ENCODE assay signal across 8 mouse cellular contexts in genomic region chr4:148087091-148087906, GRCm38 (mm10). TPM values are rescaled to one million over a fixed set of nuclear protein-coding genes. Genes with fewer than 3 reads are reported as not detected.
DNase-seq lines count a peak whose midpoint lies in the region; ATAC-seq and TF ChIP-seq lines count a peak whose summit lies in the region.

No protein-coding gene starts in this region.

- H3K4me2 ChIP-seq in embryonic facial prominence, embryonic 11.5 days (ENCODE audit: low read depth, low read length) = peak overlapping the region; percentile 93
- H3K4me2 ChIP-seq in heart, embryonic 14.5 days (ENCODE audit: low read length) = peak overlapping the region; percentile 84

- peaks cover 3% of the 10 kb centered on the region; the same call in 1 of the 2 replicates for H3K4me1 ChIP-seq in embryonic facial prominence, embryonic 11.5 days (ENCODE audit: control insufficient read depth, insufficient read depth, low read length)
- H3K4me1 ChIP-seq in heart, embryonic 14.5 days (ENCODE audit: control insufficient read depth in 2 of 2, insufficient read depth in 2 of 2, low read length in 2 of 2) = peaks cover 26 to 41% of the 10 kb centered on the region in 2 experiments
- peaks cover 69% of the 10 kb centered on the region for H3K4me1 ChIP-seq in megakaryocyte, embryonic 14.5 days

- peak overlapping the region; percentile 79 for H3K9ac ChIP-seq in embryonic facial prominence, embryonic 11.5 days (replicated peaks; ENCODE audit: low read length)
- peak overlapping the region; percentile 94 for H3K9ac ChIP-seq in heart, embryonic 14.5 days (ENCODE audit: low read length)

- no peak for DNase-seq in layer of hippocampus, adult 2 months (ENCODE audit: low spot score in 2 of 2)
- DNase-seq in layer of hippocampus, postnatal 10 days (ENCODE audit: low spot score in 2 of 2) = no peak
- no peak for DNase-seq in embryonic facial prominence, embryonic 11.5 days (ENCODE audit: low spot score)
- DNase-seq in kidney, postnatal 10 days = peak; percentile 70
- DNase-seq in ovary, postnatal 14 days (ENCODE audit: low spot score) = no peak
- DNase-seq in frontal cortex, postnatal 14 days (ENCODE audit: low spot score in 2 of 2) = no peak

- H3K9me3 ChIP-seq in embryonic facial prominence, embryonic 11.5 days (replicated peaks; ENCODE audit: control insufficient read depth, low read length) = no peaks in the 10 kb centered on the region
- no peaks in the 10 kb centered on the region for H3K9me3 ChIP-seq in heart, embryonic 14.5 days (ENCODE audit: control insufficient read depth, low read length)
- H3K9me3 ChIP-seq in megakaryocyte, embryonic 14.5 days = no peaks in the 10 kb centered on the region

- no peaks in the 10 kb centered on the region for H3K27me3 ChIP-seq in embryonic facial prominence, embryonic 11.5 days (ENCODE audit: control insufficient read depth, insufficient read depth, low read length)
- H3K27me3 ChIP-seq in heart, embryonic 14.5 days (ENCODE audit: control insufficient read depth, insufficient read depth, low read length) = no peaks in the 10 kb centered on the region
- no peaks in the 10 kb centered on the region for H3K27me3 ChIP-seq in megakaryocyte, embryonic 14.5 days (replicated peaks)

- H3K27ac ChIP-seq in layer of hippocampus, adult 2 months = peak overlapping the region; percentile 85
- no peak overlapping the region for H3K27ac ChIP-seq in embryonic facial prominence, embryonic 11.5 days (replicated peaks; ENCODE audit: low read depth, low read length)
- peak overlapping the region; percentile 60 to 81 for H3K27ac ChIP-seq in heart, embryonic 14.5 days (replicated peaks in 1 of 2; ENCODE audit: control insufficient read depth in 1 of 2, insufficient read depth in 1 of 2, low read depth in 2 of 2, low read length in 2 of 2)

- H3K36me3 ChIP-seq in embryonic facial prominence, embryonic 11.5 days (replicated peaks; ENCODE audit: control insufficient read depth, insufficient read depth, low read depth, low read length) = no peaks in the 10 kb centered on the region
- H3K36me3 ChIP-seq in heart, embryonic 14.5 days (ENCODE audit: control insufficient read depth, insufficient read depth, low read length) = no peaks in the 10 kb centered on the region
- H3K36me3 ChIP-seq in megakaryocyte, embryonic 14.5 days (replicated peaks; ENCODE audit: low read length) = peaks cover 27% of the 10 kb centered on the region

- H3K4me3 ChIP-seq in layer of hippocampus, adult 2 months = peak overlapping the region; percentile 72
- peak overlapping the region; percentile 75 for H3K4me3 ChIP-seq in embryonic facial prominence, embryonic 11.5 days (ENCODE audit: low read depth, low read length)
- peak overlapping the region; percentile 66 to 87 for H3K4me3 ChIP-seq in heart, embryonic 14.5 days (ENCODE audit: control insufficient read depth in 1 of 2, insufficient read depth in 1 of 2, low read depth in 1 of 2, low read length in 2 of 2)
- peak overlapping the region; percentile 96 for H3K4me3 ChIP-seq in megakaryocyte, embryonic 14.5 days (replicated peaks)

- ATAC-seq in embryonic facial prominence, embryonic 11.5 days (replicated peaks; ENCODE audit: insufficient number of reproducible peaks, low FRiP score, low TSS enrichment, low read depth) = peak; percentile 60
- ATAC-seq in heart, embryonic 14.5 days (ENCODE audit: insufficient number of reproducible peaks, insufficient read depth, low FRiP score, low read depth) = peak; percentile 43

- TF ChIP-seq CTCF in layer of hippocampus, adult 2 months (conservative IDR thresholded peaks at IDR 0.05) = no peak

- WGBS in embryonic facial prominence, embryonic 11.5 days = 5% methylated on average over 30 of the region's 30 CpGs
- WGBS in heart, embryonic 14.5 days = 2% methylated on average over 30 of the region's 30 CpGs

RNA-seq across cellular contexts. Expression of gene Agtrap, which starts 0.5 kb away (rescaled TPM):
- 1 to 10 TPM; 7.2 to 9.8 TPM for total RNA-seq in layer of hippocampus, adult 2 months (2021)
- total RNA-seq in layer of hippocampus, postnatal 10 days (2021) = 1 to 10 TPM; 5.5 to 7.3 TPM
- polyA plus RNA-seq in embryonic facial prominence, embryonic 11.5 days (2014; fragmentation: Nextera tagmentation; extraction: Ambion mirVana) = 7.0 and 10.3 TPM in 2 replicates
- 19.5 and 20.0 TPM in 2 replicates for polyA plus RNA-seq in heart, embryonic 14.5 days (2014; fragmentation: Nextera tagmentation; extraction: Ambion mirVana)
- polyA plus RNA-seq in megakaryocyte, embryonic 14.5 days (2012; ENCODE audit: insufficient read depth, low replicate concordance) = 16.5 and 50.7 TPM in 2 replicates

RNA-seq across cellular contexts. Expression of gene Mad2l2, which starts 42.9 kb away (rescaled TPM):
- 10 to 100 TPM; 13.8 to 14.5 TPM for total RNA-seq in layer of hippocampus, adult 2 months (2021)
- 10 to 100 TPM; 24.1 to 26.5 TPM for total RNA-seq in layer of hippocampus, postnatal 10 days (2021)
- 75.3 and 83.4 TPM in 2 replicates for polyA plus RNA-seq in embryonic facial prominence, embryonic 11.5 days (2014; fragmentation: Nextera tagmentation; extraction: Ambion mirVana)
- polyA plus RNA-seq in heart, embryonic 14.5 days (2014; fragmentation: Nextera tagmentation; extraction: Ambion mirVana) = 40.9 and 42.1 TPM in 2 replicates
- 26.0 and 35.6 TPM in 2 replicates for polyA plus RNA-seq in megakaryocyte, embryonic 14.5 days (2012; ENCODE audit: insufficient read depth, low replicate concordance)

RNA-seq across cellular contexts. Expression of gene Draxin, which starts 43.2 kb away (rescaled TPM):
- 1 to 10 TPM in 1 of 2 experiments, under 1 TPM in 1; 0.83 to 1.0 TPM for total RNA-seq in layer of hippocampus, adult 2 months (2021)
- total RNA-seq in layer of hippocampus, postnatal 10 days (2021) = 10 to 100 TPM in 1 of 2 experiments, 1 to 10 TPM in 1; 9.9 to 10.8 TPM
- polyA plus RNA-seq in embryonic facial prominence, embryonic 11.5 days (2014; fragmentation: Nextera tagmentation; extraction: Ambion mirVana) = 1.2 and 2.2 TPM in 2 replicates
- polyA plus RNA-seq in heart, embryonic 14.5 days (2014; fragmentation: Nextera tagmentation; extraction: Ambion mirVana) = not detected in 2 replicates
- 4.1 and 4.9 TPM in 2 replicates for polyA plus RNA-seq in megakaryocyte, embryonic 14.5 days (2012; ENCODE audit: insufficient read depth, low replicate concordance)

RNA-seq across cellular contexts. Expression of gene Mthfr, which starts 48.4 kb away (rescaled TPM):
- total RNA-seq in layer of hippocampus, adult 2 months (2021) = 10 to 100 TPM; 33.5 to 37.2 TPM
- total RNA-seq in layer of hippocampus, postnatal 10 days (2021) = 10 to 100 TPM; 23.3 to 24.9 TPM
- polyA plus RNA-seq in embryonic facial prominence, embryonic 11.5 days (2014; fragmentation: Nextera tagmentation; extraction: Ambion mirVana) = 13.5 and 14.1 TPM in 2 replicates
- 8.7 and 9.7 TPM in 2 replicates for polyA plus RNA-seq in heart, embryonic 14.5 days (2014; fragmentation: Nextera tagmentation; extraction: Ambion mirVana)
- polyA plus RNA-seq in megakaryocyte, embryonic 14.5 days (2012; ENCODE audit: insufficient read depth, low replicate concordance) = 3.5 and 7.0 TPM in 2 replicates

RNA-seq across cellular contexts. Expression of gene Clcn6, which starts 48.7 kb away (rescaled TPM):
- total RNA-seq in layer of hippocampus, adult 2 months (2021) = 10 to 100 TPM; 77.0 to 77.6 TPM
- 10 to 100 TPM; 67.8 to 70.3 TPM for total RNA-seq in layer of hippocampus, postnatal 10 days (2021)
- polyA plus RNA-seq in embryonic facial prominence, embryonic 11.5 days (2014; fragmentation: Nextera tagmentation; extraction: Ambion mirVana) = 8.9 and 9.8 TPM in 2 replicates
- 5.4 and 6.1 TPM in 2 replicates for polyA plus RNA-seq in heart, embryonic 14.5 days (2014; fragmentation: Nextera tagmentation; extraction: Ambion mirVana)
- 2.4 and 3.5 TPM in 2 replicates for polyA plus RNA-seq in megakaryocyte, embryonic 14.5 days (2012; ENCODE audit: insufficient read depth, low replicate concordance)
